Mouse (Mus musculus) adrenal gland, adult 8-10 months (tissue): ENCODE results near the gene Mansc1. TPM values are rescaled to one million over a fixed set of nuclear protein-coding genes. Genes with fewer than 3 reads are reported as not detected.

Source experiments
- DNase-seq: peaks from one replicate; pipeline ENCODE4 v3.0.0; 2022
- total RNA-seq, 4 experiments: library from RNA; stranded (reverse); gene quantifications; 2 replicates each; pipeline ENCODE4 v1.2.4; 2022

The Mansc1 gene
- total RNA-seq, 4 experiments from 2014 or later = 5.4 to 10.2 (median 7.8) TPM

- no peak for DNase-seq
Observed at GRCm38 (mm10) chr6:134639210-134639609, 6.9 kb upstream of the Mansc1 start, which contains the start of gene Borcs5. Gene Borcs5 (plus strand): TSS chr6:134639510.

GRCm38 (mm10) chr6:134636476-134636875 is 4.2 kb upstream of the Mansc1 start:
- no peak for DNase-seq

GRCm38 (mm10) chr6:134633553-134633952 is 1.3 kb upstream of the Mansc1 start:
- DNase-seq = no peak

- no peak for DNase-seq
Observed at GRCm38 (mm10) chr6:134632756-134633155, 468 bp upstream of the Mansc1 start.

GRCm38 (mm10) chr6:134630447-134630846 is 1.8 kb downstream of the Mansc1 start:
- no peak for DNase-seq

- DNase-seq = no peak
Observed at GRCm38 (mm10) chr6:134626564-134626963, 5.7 kb downstream of the Mansc1 start.

- no peak for DNase-seq
Observed at GRCm38 (mm10) chr6:134625431-134625830, 6.9 kb downstream of the Mansc1 start.

- DNase-seq = no peak
Observed at GRCm38 (mm10) chr6:134621552-134621949, 10.7 kb downstream of the Mansc1 start.

- DNase-seq = no peak
Observed at GRCm38 (mm10) chr6:134620846-134621551, 11.3 kb downstream of the Mansc1 start.

- DNase-seq = no peak
Observed at GRCm38 (mm10) chr6:134620129-134620528, 12.2 kb downstream of the Mansc1 start.

GRCm38 (mm10) chr6:134617589-134617988 is 14.7 kb downstream of the Mansc1 start:
- no peak for DNase-seq

- peak; percentile 77 for DNase-seq
Observed at GRCm38 (mm10) chr6:134614723-134615648, 17.3 kb downstream of the Mansc1 start.

- DNase-seq = no peak
Observed at GRCm38 (mm10) chr6:134614322-134614721, 18.0 kb downstream of the Mansc1 start.

- DNase-seq = no peak
Observed at GRCm38 (mm10) chr6:134611896-134612295, 20.4 kb downstream of the Mansc1 start.

GRCm38 (mm10) chr6:134610380-134610779 is 21.9 kb downstream of the Mansc1 start:
- no peak for DNase-seq

GRCm38 (mm10) chr6:134606949-134607746 is 25.1 kb downstream of the Mansc1 start:
- DNase-seq = peak; percentile 20

GRCm38 (mm10) chr6:134606540-134606939 is 25.7 kb downstream of the Mansc1 start:
- DNase-seq = no peak

GRCm38 (mm10) chr6:134605196-134605595 is 27.1 kb downstream of the Mansc1 start:
- DNase-seq = no peak

- DNase-seq = no peak
Observed at GRCm38 (mm10) chr6:134602371-134603003, 29.8 kb downstream of the Mansc1 start.

- no peak for DNase-seq
Observed at GRCm38 (mm10) chr6:134601766-134602165, 30.5 kb downstream of the Mansc1 start.

GRCm38 (mm10) chr6:134601130-134601529 is 31.2 kb downstream of the Mansc1 start:
- DNase-seq = no peak

- no peak for DNase-seq
Observed at GRCm38 (mm10) chr6:134599239-134599638, 33.0 kb downstream of the Mansc1 start.
